Mouse (Mus musculus) bone marrow, adult 2 months (tissue): ENCODE results near the gene Lonp2.

Experiments used
- CTCF ChIP-seq: fragments of 200-500 bp; IDR thresholded peaks from 2 replicates; pipeline ENCODE4 v1.5.1; 2011; ENCODE audit warnings: low read length, control low read depth; ENCODE audit not compliant: control insufficient read depth, insufficient read depth
- POLR2A ChIP-seq: fragments of 200-500 bp; IDR thresholded peaks from 2 replicates; pipeline ENCODE4 v1.6.1; 2011; ENCODE audit warnings: low read depth, mild to moderate bottlenecking, control low read depth, low read length, borderline replicate concordance; ENCODE audit not compliant: control insufficient read depth

- TF ChIP-seq POLR2A (no peak), CTCF (no peak)
Measured at GRCm38 (mm10) chr8:86768499-86768898, 144.7 kb downstream of the Lonp2 start.
